In genomic region chrX:74428826-74429276, GRCm38 (mm10) we compare ENCODE assay signal across 8 mouse cellular contexts. TPM values are rescaled to one million over a fixed set of nuclear protein-coding genes. Genes with fewer than 3 reads are reported as not detected.
DNase-seq lines count a peak whose midpoint lies in the region; ATAC-seq and TF ChIP-seq lines count a peak whose summit lies in the region.

Gene G6pdx (minus strand): TSS chrX:74429194.

- DNase-seq in B cell, adult 2 months = peak; percentile 91 to 93
- DNase-seq in brain, adult 2 months (ENCODE audit: low read depth, low spot score) = peak; percentile 93
- peak; percentile 69 for DNase-seq in liver, adult 2 months (ENCODE audit: extremely low read depth, low read depth, low spot score)
- DNase-seq in splenic B cell, adult 2 months (ENCODE audit: low read depth, low spot score) = peak; percentile 94

- peak; percentile 84 for ATAC-seq in erythroblast, adult 5-6 weeks (replicated peaks; ENCODE audit: low FRiP score, poor library complexity, severe bottlenecking)
- peak; percentile 79 for ATAC-seq in heart, embryonic 11.5 days (replicated peaks; ENCODE audit: insufficient number of reproducible peaks, low FRiP score, low TSS enrichment)
- peak; percentile 85 for ATAC-seq in kidney, embryonic 16.5 days (ENCODE audit: low FRiP score, low TSS enrichment)

- H3K9ac ChIP-seq in heart, embryonic 11.5 days (ENCODE audit: low read depth, low read length) = peak within 1 kb of the TSS; percentile 74
- H3K9ac ChIP-seq in kidney, embryonic 16.5 days (replicated peaks; ENCODE audit: low read length) = peak within 1 kb of the TSS; percentile 74
- H3K9ac ChIP-seq in liver, adult 2 months (ENCODE audit: low read depth, low read length) = peak within 1 kb of the TSS; percentile 76

- TF ChIP-seq CTCF in liver, adult 2 months (IDR thresholded peaks at IDR 0.05; ENCODE audit: low read depth, low read length) = peak; percentile 18; the same call in 1 of the 2 replicates

- H3K79me2 ChIP-seq in liver, adult 2 months (ENCODE audit: control insufficient read depth, insufficient read depth, low read length) = peaks cover 10% of the 10 kb centered on the region; the same call in 1 of the 2 replicates
- peaks cover 32% of the 10 kb centered on the region for H3K79me2 ChIP-seq in myocyte (ENCODE audit: control insufficient read depth, insufficient read depth)

- peak; percentile 53; the same call in 1 of the 2 replicates for TF ChIP-seq POLR2A in liver, adult 2 months (IDR thresholded peaks at IDR 0.05; ENCODE audit: extremely low read depth, insufficient read depth, low read length)
- TF ChIP-seq POLR2A in myocyte (IDR thresholded peaks at IDR 0.05; ENCODE audit: insufficient read length, low read depth) = peak; percentile 70

- H3K27me3 ChIP-seq in heart, embryonic 11.5 days (ENCODE audit: control insufficient read depth, insufficient read depth, low read length) = no peaks in the 10 kb centered on the region
- no peaks in the 10 kb centered on the region for H3K27me3 ChIP-seq in kidney, embryonic 16.5 days (ENCODE audit: insufficient read depth, low read length)
- no peaks in the 10 kb centered on the region for H3K27me3 ChIP-seq in liver, adult 2 months (ENCODE audit: control insufficient read depth, insufficient read depth, low read length)
- no peaks in the 10 kb centered on the region for H3K27me3 ChIP-seq in myocyte (ENCODE audit: control insufficient read depth, insufficient read depth, insufficient read length)
- H3K27me3 ChIP-seq in splenic B cell, adult 2 months (ENCODE audit: control insufficient read depth, insufficient read depth, low read length, poor library complexity, severe bottlenecking) = no peaks in the 10 kb centered on the region

- peak within 1 kb of the TSS; percentile 71 for H3K4me2 ChIP-seq in heart, embryonic 11.5 days
- peak within 1 kb of the TSS; percentile 58 for H3K4me2 ChIP-seq in kidney, embryonic 16.5 days (replicated peaks; ENCODE audit: low read depth, low read length)
- peak within 1 kb of the TSS; percentile 82 for H3K4me2 ChIP-seq in myocyte (ENCODE audit: low read depth)

- no peaks in the 10 kb centered on the region for H3K36me3 ChIP-seq in heart, embryonic 11.5 days (ENCODE audit: control insufficient read depth, insufficient read depth, low read length)
- H3K36me3 ChIP-seq in kidney, embryonic 16.5 days (ENCODE audit: insufficient read depth, low read length) = no peaks in the 10 kb centered on the region
- H3K36me3 ChIP-seq in liver, adult 2 months (ENCODE audit: control insufficient read depth, insufficient read depth, low read length) = peaks cover 29% of the 10 kb centered on the region
- no peaks in the 10 kb centered on the region for H3K36me3 ChIP-seq in myocyte (ENCODE audit: control insufficient read depth, insufficient read depth)
- no peaks in the 10 kb centered on the region for H3K36me3 ChIP-seq in splenic B cell, adult 2 months (ENCODE audit: control insufficient read depth, insufficient read depth, low read length, poor library complexity, severe bottlenecking)

- H3K27ac ChIP-seq in heart, embryonic 11.5 days (ENCODE audit: low read depth, low read length) = peak within 1 kb of the TSS; percentile 62
- peak within 1 kb of the TSS; percentile 93 for H3K27ac ChIP-seq in kidney, embryonic 16.5 days (ENCODE audit: low read length)
- H3K27ac ChIP-seq in liver, adult 2 months (replicated peaks; ENCODE audit: insufficient read depth, low read depth, low read length) = peak within 1 kb of the TSS; percentile 83

- WGBS in heart, embryonic 11.5 days (ENCODE audit: insufficient replicate concordance) = 16% methylated on average over 25 of the region's 25 CpGs
- WGBS in kidney, embryonic 16.5 days = 24% methylated on average over 25 of the region's 25 CpGs
- WGBS in liver, adult 2 months = 1% methylated on average over 25 of the region's 25 CpGs

- peak within 1 kb of the TSS; percentile 64 for H3K4me3 ChIP-seq in heart, embryonic 11.5 days (ENCODE audit: low read depth, low read length)
- peak within 1 kb of the TSS; percentile 66 for H3K4me3 ChIP-seq in kidney, embryonic 16.5 days (ENCODE audit: low read length)
- H3K4me3 ChIP-seq in liver, adult 2 months (ENCODE audit: insufficient read depth, low read depth, low read length) = peak within 1 kb of the TSS; percentile 71
- H3K4me3 ChIP-seq in myocyte = peak within 1 kb of the TSS; percentile 78

- H3K9me3 ChIP-seq in heart, embryonic 11.5 days (replicated peaks; ENCODE audit: control insufficient read depth, low read length) = no peaks in the 10 kb centered on the region
- H3K9me3 ChIP-seq in kidney, embryonic 16.5 days (ENCODE audit: low read length) = no peaks in the 10 kb centered on the region

- H3K4me1 ChIP-seq in heart, embryonic 11.5 days (ENCODE audit: control insufficient read depth, insufficient read depth, low read length) = 0 out of 2 replicates have a peak, but pooled peaks cover 3% of the 10 kb centered on the region
- 0 out of 2 replicates have a peak, but pooled peaks cover 2% of the 10 kb centered on the region for H3K4me1 ChIP-seq in kidney, embryonic 16.5 days (ENCODE audit: insufficient read depth, low read length)
- H3K4me1 ChIP-seq in liver, adult 2 months (ENCODE audit: control insufficient read depth, insufficient read depth, low read length) = peaks cover 10% of the 10 kb centered on the region

- H3ac ChIP-seq in myocyte (ENCODE audit: control insufficient read depth, insufficient read length) = no peak within 1 kb of the TSS

TF ChIP-seq in myocyte, 11 proteins besides CTCF, POLR2A, EP300 and RAD21:
- peak; percentile 62 for TF ChIP-seq POLR2AphosphoS2 (IDR thresholded peaks at IDR 0.05; ENCODE audit: insufficient read length, low read depth)
- no peak for TF ChIP-seq TCF12 (IDR thresholded peaks at IDR 0.05; ENCODE audit: insufficient read depth, poor library complexity, severe bottlenecking)
- TF ChIP-seq USF1 (IDR thresholded peaks at IDR 0.05; ENCODE audit: low read depth) = no peak
- no peak for TF ChIP-seq MAX (IDR thresholded peaks at IDR 0.05; ENCODE audit: low read depth)

RNA-seq across cellular contexts. Expression of gene G6pdx, which starts in this region (rescaled TPM):
- total RNA-seq in erythroblast, adult 5-6 weeks (2015; ENCODE audit: low replicate concordance) = 89.3 and 104 TPM in 2 replicates
- 46.4 and 58.4 TPM in 2 replicates for total RNA-seq in erythroblast, adult 5-6 weeks (2017; ENCODE audit: low replicate concordance)
- polyA plus RNA-seq in heart, embryonic 11.5 days (2014; fragmentation: Nextera tagmentation; extraction: Ambion mirVana) = 25.7 and 26.6 TPM in 2 replicates
- polyA plus RNA-seq in kidney, embryonic 16.5 days (2015; fragmentation: Nextera tagmentation; extraction: Ambion mirVana) = 53.6 and 54.4 TPM in 2 replicates
- 3.2 and 4.0 TPM in 2 replicates for total RNA-seq in liver, adult 2 months (2014; rRNA removed)
- 2.0 and 3.8 TPM in 2 replicates for polyA plus RNA-seq in liver, adult 2 months (2012; rRNA removed)
- 62.2 TPM for polyA plus RNA-seq in myocyte (2012; fragmentation: generic; extraction: Trizol)

Comparison
In these comparisons a context has a peak if more than half of its experiments do, and no peak if none do; other contexts are left out.
1. Peak in every context shown above with its lines: DNase-seq, ATAC-seq, H3K4me3 ChIP-seq and H3K27ac ChIP-seq.